Mouse (Mus musculus) kidney, adult 18-20 months (tissue): ENCODE data around the gene Patl2.
"Not testable (repeated sequence)": the region's sequence is repeated elsewhere in the genome, so short reads cannot be mapped to it uniquely, and the experiment has no call there.

Experiments
- DNase-seq: peaks from one replicate; pipeline ENCODE4 v3.0.0; 2021

Patl2 gene

GRCm38 (mm10) chr2:122186106-122186505 is at the start of gene Patl2, which contains the start of gene Terb2:
Patl2 (minus strand) TSS chr2:122186189.
Terb2 (plus strand) TSS chr2:122186272.
- no peak for DNase-seq

- DNase-seq: peak; percentile 71
These were observed 49.4 kb upstream of the Patl2 start for GRCm38 (mm10) chr2:122235425-122235824.

DNA sequence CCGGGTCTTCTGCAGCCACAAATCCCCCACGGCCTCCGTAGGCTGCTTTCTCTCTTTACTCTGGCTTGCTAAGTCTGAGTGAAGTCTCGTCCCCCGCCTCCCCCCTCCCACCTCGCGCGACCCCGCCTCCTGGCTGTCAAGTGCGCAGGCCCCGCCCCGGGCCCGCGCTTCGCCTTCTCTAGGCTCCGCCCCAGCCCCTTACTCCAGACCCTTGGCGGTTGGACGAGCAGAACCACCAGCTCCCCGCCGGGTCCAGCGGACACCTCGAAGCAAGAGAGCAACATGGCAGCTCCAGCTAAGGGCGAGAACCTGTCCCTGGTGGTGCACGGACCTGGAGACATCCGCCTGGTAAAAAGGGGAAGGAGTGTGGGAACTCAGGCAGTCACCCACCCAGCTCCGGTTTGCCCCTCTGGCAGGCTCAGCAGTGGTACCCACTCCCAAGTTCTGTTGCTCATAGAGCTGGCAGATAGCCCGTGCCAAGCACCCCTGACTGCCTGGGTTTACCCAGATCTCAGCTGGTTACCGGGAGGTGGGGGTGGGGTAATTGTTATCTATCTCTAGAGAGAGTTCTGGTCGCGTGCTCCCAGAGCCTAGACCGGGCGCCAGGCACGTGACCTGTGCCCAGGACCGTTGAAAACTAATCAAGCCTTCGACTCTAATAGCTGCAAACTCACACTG is 48.8 kb upstream of the Patl2 start, which contains the start of gene Sord:
Gene Sord, plus strand, starts transcription at position 139 of the 678 bp plus-strand sequence.
- DNase-seq: peak; percentile 88

- peak; percentile 59 for DNase-seq
These were observed 48.0 kb upstream of the Patl2 start for GRCm38 (mm10) chr2:122233759-122234557.

GRCm38 (mm10) chr2:122233341-122233740 is 47.4 kb upstream of the Patl2 start:
- no peak for DNase-seq

- DNase-seq: no peak
These were observed 45.6 kb upstream of the Patl2 start for GRCm38 (mm10) chr2:122231616-122232015.

- DNase-seq: no peak
These were observed 44.4 kb upstream of the Patl2 start for GRCm38 (mm10) chr2:122230395-122230794.

DNA sequence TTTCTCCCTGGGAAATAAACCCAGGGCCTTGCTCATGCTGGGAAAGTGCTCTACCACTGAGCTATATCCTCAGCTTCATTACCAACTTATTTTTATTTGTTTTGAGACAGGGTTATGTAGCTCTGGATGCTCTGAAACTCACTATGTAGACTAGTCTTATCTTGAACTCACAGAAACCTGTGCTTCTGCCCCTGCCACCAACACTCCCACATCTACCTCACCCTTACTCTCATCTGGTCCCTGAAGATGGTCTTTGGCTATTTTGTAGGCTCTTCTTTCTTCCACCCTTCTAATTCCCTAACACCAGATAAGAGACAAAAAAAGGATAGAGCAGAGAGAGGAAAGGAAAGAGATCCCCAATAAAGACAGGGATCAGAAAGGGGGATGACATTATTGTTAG is 37.7 kb upstream of the Patl2 start:
- no peak for DNase-seq

DNA sequence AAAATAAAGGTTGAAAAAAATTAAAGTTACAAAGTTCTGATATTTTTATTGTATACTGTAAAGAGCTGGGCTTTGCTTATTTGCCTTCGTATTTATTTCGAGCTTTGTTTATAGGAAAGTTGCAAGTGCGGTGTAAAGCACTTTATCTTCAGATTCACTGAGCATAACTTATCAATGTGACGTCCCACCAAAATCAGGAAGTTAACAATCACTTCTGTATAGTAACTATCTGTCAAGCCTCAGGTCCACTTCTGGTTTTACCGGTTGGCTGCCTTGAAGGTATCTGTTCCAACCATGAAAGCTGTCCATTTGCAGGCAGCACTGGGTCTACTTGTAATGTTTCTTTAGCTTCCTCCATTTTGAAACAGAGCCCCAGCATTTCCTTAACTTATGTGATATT is 36.3 kb upstream of the Patl2 start:
- DNase-seq: no peak

- no peak for DNase-seq
These were observed 35.8 kb upstream of the Patl2 start for GRCm38 (mm10) chr2:122221798-122222197.

DNA sequence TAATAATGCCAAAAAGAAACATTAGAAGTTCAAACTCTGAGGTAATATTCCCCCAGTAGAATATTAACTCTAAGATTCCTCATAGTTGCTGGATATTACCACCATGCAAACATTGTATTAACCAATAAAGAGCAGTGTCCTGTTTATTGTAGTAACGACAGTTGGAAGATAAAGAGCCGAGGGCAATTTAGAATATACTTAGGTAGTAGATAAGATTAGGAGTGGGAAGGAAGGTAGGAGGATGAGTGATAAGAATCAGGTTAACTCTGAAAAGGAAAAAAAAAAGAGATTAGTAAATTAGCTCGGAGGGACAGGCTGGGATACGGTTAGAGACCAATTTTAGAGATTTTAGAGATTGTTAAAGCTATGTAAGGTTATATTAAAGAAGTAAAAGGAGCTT is 35.4 kb upstream of the Patl2 start:
- no peak for DNase-seq

DNA sequence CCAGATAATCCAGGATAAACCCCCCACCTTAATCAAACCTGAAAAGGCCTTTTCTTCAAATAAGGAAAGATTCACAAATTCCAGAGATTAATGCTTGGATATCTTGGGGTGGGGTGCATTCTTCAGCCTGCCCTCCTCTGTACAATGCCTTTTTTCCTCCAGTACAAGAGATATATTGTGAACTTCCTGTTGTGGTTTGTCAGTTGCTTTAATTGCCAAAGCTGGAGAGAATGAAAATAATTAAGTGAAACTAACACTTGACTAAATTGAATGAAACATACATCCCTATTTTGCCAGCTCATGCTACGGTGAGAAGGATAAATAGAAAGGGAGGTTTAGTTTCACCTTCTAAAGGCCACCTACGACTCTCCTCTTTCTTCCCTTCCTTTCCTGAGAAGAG is 32.2 kb upstream of the Patl2 start:
- DNase-seq: no peak

DNA sequence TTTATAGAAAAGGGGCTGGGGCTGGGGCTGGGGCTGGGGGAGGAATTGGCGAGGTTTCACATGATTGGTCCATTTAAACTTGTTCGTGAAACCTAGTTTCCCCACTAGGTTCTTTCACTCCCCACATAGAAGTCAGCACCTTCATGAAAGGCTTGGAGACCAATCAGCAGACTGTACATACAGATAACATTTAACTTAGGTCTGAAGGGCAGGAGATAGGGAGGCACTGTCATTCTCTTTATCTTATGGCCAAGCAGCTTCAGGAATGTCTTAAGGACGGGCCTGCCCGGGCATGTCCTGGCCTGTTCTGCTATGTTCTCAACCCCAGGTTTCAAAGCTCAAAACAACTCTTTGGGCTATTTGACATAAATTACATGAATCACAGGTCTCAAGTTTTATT is 31.1 kb upstream of the Patl2 start:
- not testable (repeated sequence) for DNase-seq

DNA sequence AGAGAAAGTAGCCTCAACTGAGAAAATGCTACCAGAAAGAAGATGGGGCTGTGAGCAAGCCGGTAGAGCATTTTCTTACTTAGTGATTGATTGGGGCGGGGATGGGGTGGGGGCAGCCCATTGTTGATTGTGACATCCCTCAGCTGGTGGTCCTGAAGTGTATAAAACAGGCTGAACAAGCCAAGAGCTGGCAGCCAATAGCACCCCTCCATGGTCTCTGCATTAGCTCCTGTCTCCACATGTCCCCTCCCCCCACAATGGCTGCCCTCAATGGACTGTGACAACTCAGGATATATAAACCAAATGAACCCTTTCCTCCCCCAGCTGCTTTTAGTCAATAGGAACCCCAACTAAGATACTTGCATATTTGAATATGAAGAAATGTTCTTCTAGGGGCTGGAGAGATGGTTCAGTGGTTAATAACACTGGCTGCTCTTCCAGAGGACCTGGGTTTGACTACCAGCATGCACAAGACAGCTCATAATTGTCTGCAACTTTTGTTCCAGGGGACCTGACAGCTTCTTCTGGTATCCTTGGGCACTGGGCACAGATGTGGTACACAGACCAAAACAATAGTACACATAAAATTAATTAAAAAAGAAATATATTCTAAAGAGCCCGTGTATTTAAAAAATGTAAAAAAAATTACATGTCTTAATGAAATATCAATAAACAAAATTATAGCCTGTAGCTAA is 24.7 kb upstream of the Patl2 start:
- no peak for DNase-seq

DNA sequence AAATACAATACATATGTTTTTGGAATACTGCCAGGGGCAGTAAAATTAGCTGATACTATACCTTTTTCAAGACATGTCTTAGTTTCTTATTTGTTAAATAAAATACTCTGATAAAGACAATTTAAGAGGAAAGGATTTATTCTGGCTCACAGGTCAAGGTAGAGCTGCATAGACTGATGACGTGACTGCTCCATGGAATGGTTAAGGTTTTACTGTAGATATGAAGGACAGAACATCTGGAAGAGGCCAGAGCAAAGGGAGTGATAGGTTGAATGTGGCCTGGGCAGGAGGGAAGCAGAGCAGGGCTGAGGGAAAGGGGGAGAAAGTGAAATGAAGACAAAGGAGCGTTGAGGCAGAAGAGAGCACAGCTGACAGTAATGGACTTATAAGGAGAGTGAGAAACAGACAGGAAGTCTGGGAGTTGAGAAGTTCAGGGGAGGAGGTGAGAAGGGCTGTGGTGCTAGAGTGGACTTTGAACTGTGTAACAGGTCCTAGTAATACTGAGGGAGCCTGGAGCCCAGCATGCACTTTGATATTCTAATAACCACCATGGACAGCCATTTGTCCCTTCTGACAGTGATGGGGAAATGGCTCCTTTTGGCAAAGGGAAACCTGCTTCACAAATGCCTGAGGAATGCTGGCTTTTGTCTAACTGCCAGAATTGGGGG is 20.6 kb upstream of the Patl2 start:
- no peak for DNase-seq

DNA sequence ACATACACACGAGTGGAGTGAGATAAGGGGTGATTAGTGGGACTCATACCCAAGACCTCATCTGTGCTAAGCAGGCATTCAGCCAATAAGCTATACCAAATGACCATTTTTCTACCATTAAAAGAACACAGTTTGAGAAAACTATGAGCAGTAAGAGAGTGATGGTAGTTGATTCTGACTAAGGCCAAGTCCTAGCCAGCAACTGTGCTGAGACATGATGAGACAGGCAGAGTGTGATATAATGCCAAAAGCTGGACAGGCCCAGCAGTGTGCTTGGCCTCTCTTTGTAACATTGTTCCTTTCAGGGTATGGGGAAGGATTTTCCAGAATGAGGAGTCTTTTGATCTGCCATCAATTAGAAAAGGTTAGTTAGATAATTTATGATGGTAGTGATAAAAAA is 15.5 kb upstream of the Patl2 start:
- DNase-seq: no peak

DNA sequence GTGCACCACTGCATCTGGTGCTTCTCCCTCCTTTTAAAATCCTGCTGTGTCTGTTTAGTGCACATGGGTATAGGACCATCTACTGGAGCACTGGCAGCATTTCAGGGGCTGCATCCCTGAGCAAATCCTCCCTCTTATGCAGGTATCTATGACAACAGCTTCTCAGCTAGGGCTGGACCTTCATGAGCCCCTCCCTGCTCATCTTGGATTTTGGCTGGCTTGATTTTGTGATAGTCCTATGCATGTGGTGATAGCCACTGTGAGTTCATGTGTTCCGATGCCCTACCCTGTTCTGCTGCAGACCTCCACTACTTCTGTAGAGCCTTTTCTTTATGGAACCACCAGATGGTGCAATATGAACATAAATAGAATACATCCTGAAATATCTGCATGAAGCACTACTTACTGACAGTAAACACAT is 8.5 kb upstream of the Patl2 start:
- DNase-seq: no peak

DNA sequence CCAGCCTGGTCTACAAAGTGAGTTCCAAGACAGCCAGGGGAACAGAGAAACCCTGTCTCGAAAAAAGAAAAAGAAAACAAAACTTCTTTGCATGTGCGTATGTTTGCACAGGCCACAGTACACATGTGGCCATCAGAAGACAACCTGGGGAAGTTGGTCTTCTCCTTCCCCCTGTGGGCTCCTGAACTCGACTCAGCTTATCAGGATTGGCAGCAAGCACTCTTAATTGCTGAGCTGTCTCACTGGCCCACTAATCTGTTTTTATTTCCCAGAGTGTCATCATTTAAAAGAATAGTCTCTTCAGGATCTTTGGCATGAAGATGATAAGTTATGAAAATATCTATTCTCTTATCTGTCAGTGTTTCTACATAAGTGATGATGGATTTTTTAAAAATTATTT is 5.9 kb upstream of the Patl2 start:
- no peak for DNase-seq

GRCm38 (mm10) chr2:122186751-122187150 is 762 bp upstream of the Patl2 start:
- DNase-seq: no peak

DNA sequence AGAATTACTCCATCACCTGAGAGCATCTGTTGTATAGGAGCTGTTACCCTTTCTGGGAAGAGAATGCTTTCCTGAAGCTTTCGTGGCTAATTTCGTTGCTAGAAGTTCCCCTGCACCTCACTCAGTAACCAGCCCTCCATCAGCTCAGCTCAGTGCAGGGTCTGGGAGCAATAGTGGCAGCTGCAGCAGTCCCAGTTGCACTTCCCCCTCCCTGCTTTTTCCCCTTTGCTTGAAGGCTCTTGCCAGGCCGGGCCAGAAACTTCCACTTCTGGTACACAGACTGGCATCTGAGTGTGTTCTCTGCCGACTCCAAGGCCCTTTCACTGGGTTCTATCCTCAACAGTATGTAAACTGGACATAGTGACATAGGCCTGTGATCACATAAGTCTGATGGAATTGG is 903 bp downstream of the Patl2 start:
- DNase-seq: no peak

GRCm38 (mm10) chr2:122180051-122180822 is 5.8 kb downstream of the Patl2 start:
- DNase-seq: no peak

DNA sequence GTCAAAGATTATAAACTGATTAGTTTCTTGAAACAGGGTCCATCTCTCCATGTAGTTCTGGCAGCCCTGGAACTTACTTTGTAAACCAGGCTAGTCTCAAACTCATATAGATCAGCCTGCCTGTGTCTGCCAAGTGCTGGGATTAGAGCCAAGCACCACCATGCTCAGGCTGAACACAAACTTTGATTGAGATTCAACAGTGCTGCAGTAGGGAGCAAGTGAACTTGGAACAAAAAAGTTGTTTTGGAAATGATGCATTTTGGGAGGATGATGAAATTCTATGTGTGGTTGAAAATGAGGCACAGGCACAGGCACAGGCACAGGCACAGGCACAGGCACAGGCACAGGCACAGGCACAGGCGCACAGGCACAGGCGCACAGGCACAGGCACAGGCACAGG is 13.8 kb downstream of the Patl2 start:
- DNase-seq: no peak
